Mouse (Mus musculus) heart, embryonic 11.5 days (tissue): ENCODE results near the gene Rhbdf2. TPM values are rescaled to one million over a fixed set of nuclear protein-coding genes. Genes with fewer than 3 reads are reported as not detected.
A peak's percentile ranks its signal among the peaks of the same experiment; 100 is the strongest.

Source experiments
- ATAC-seq: fragments of 200-750 bp; cut with Nextera tagmentation; replicated peaks from 2 replicates; pipeline ENCODE4 v1.8.0; 2017; ENCODE audit warnings: moderate library complexity; ENCODE audit not compliant: insufficient number of reproducible peaks, low FRiP score, low TSS enrichment
- H3K27ac ChIP-seq: fragments of 300-500 bp; sonication (generic); 2 replicates; pipeline ENCODE4 v1.5.1; 2014; ENCODE audit warnings: mild to moderate bottlenecking, low read depth, low read length
- H3K27me3 ChIP-seq: fragments of 300-500 bp; sonication (generic); 2 replicates; pipeline ENCODE4 v1.6.1; 2014; ENCODE audit warnings: mild to moderate bottlenecking, low read length, mixed read lengths; ENCODE audit not compliant: control insufficient read depth, insufficient read depth
- H3K36me3 ChIP-seq: fragments of 300-500 bp; sonication (generic); 2 replicates; pipeline ENCODE4 v1.6.1; 2014; ENCODE audit warnings: mild to moderate bottlenecking, low read length, moderate library complexity, mixed read lengths; ENCODE audit not compliant: control insufficient read depth, insufficient read depth
- H3K4me1 ChIP-seq: fragments of 300-500 bp; sonication (generic); 2 replicates; pipeline ENCODE4 v1.6.1; 2014; ENCODE audit warnings: low read length; ENCODE audit not compliant: control insufficient read depth, insufficient read depth
- H3K4me2 ChIP-seq: fragments of 300-500 bp; sonication (generic); 2 replicates; pipeline ENCODE4 v1.6.1; 2014; ENCODE audit warnings: mild to moderate bottlenecking, moderate library complexity
- H3K4me3 ChIP-seq: fragments of 300-500 bp; sonication (generic); 2 replicates; pipeline ENCODE4 v1.5.1; 2014; ENCODE audit warnings: low read depth, low read length
- H3K9ac ChIP-seq: fragments of 300-500 bp; sonication (generic); 2 replicates; pipeline ENCODE4 v1.6.1; 2014; ENCODE audit warnings: mild to moderate bottlenecking, low read depth, low read length, moderate library complexity
- H3K9me3 ChIP-seq: fragments of 300-500 bp; sonication (generic); replicated peaks from 2 replicates; pipeline ENCODE4 v1.6.1; 2016; ENCODE audit warnings: low read length; ENCODE audit not compliant: control insufficient read depth
- WGBS: fragments of 180-500 bp; shearing (Covaris S2); extraction: QIAGEN DNeasy Blood & Tissue Kit; methylation state at CpG from one replicate; pipeline ENCODE4 v1.1.7; 2014; ENCODE audit not compliant: insufficient replicate concordance; 5-methylcytosine and 5-hydroxymethylcytosine counted together
- polyA plus RNA-seq: library from polyadenylated mRNA; unstranded; fragments of >200 nt; fragmentation: Nextera tagmentation; extraction: Ambion mirVana; gene quantifications from 2 replicates; pipeline ENCODE4 v1.2.1, GENCODE M21; 2014

The Rhbdf2 gene
- polyA plus RNA-seq, 1 experiment from 2014 or later = 5.0 TPM

DNA sequence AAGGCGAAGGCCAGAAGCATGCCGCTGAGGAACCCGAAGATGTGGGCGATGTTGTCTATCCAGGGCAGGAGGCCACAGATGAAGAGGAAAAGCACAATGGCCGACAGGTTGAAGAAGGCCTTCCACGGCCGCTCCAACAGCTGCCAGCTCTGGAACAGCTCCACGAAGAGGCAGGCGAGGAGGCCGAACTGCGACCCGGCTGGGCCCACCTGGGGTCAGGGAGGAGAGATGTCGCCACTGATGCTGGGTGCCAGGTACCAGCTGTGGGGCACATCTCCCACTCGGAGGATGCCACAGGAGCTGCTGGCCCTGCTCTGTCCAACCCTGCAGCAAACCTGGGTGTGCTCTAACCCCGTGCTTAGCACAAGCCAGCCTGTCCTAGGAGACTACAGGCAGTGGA is 27.6 kb downstream of the Rhbdf2 start:
- Histone ChIP-seq H3K4me3 (no peak overlapping the region), H3K4me2 (no peak overlapping the region), H3K9ac (no peak overlapping the region), H3K27me3 (no peaks in the 10 kb centered on the region), H3K36me3 (peaks cover 6% of the 10 kb centered on the region), H3K9me3 (no peaks in the 10 kb centered on the region), H3K4me1 (no peaks in the 10 kb centered on the region), H3K27ac (no peak overlapping the region)
- ATAC-seq = no peak
- WGBS = 89% methylated on average over 15 of the region's 15 CpGs

DNA sequence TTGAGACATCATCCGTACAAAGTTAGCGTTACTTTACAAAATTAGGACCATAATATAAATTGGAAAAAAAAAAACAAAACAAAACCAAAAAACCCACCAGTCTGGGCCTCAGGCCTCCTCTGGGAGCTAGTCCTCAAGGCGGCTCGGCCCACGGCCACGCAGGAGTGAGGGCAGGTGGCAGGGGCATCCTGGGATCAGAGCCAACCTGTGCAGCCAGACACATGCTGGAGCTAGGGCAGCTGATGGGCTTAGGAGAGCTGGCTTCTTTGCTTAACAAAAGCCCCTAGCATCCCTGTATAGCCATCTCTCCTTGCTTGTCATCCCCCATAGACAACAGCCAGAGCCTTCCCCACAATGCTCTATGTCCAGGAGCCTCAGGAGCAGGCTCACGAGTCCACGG is 28.6 kb downstream of the Rhbdf2 start:
- ATAC-seq = no peak
- H3K9ac ChIP-seq = no peak overlapping the region
- WGBS = 93% methylated on average over 8 of the region's 8 CpGs
- no peaks in the 10 kb centered on the region for H3K27me3 ChIP-seq
- no peaks in the 10 kb centered on the region for H3K4me1 ChIP-seq
- H3K27ac ChIP-seq = no peak overlapping the region
- peaks cover 6% of the 10 kb centered on the region for H3K36me3 ChIP-seq
- no peaks in the 10 kb centered on the region for H3K9me3 ChIP-seq
- no peak overlapping the region for H3K4me2 ChIP-seq
- no peak overlapping the region for H3K4me3 ChIP-seq

DNA sequence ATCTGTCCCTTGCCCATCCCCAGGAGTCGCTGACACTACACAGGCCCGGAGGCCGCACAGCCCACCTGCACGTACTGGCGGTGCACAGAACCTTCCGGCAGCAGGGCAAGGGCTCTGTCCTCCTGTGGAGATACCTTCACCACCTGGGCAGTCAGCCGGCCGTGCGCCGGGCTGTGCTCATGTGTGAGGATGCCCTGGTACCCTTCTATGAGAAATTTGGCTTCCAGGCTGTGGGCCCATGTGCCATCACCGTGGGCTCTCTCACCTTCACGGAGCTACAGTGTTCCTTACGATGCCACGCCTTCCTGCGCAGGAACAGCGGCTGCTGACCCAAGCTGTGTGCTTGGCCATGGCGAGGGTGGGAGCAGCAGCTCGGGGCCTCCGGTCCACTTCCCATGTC is 30.1 kb downstream of the Rhbdf2 start:
- no peak overlapping the region for H3K4me2 ChIP-seq
- no peak overlapping the region for H3K27ac ChIP-seq
- no peaks in the 10 kb centered on the region for H3K27me3 ChIP-seq
- no peaks in the 10 kb centered on the region for H3K9me3 ChIP-seq
- no peaks in the 10 kb centered on the region for H3K4me1 ChIP-seq
- ATAC-seq = no peak
- peaks cover 3% of the 10 kb centered on the region for H3K36me3 ChIP-seq
- H3K4me3 ChIP-seq = no peak overlapping the region
- whole genome bisulfite sequencing = 87% methylated on average over 19 of the region's 19 CpGs
- H3K9ac ChIP-seq = no peak overlapping the region

DNA sequence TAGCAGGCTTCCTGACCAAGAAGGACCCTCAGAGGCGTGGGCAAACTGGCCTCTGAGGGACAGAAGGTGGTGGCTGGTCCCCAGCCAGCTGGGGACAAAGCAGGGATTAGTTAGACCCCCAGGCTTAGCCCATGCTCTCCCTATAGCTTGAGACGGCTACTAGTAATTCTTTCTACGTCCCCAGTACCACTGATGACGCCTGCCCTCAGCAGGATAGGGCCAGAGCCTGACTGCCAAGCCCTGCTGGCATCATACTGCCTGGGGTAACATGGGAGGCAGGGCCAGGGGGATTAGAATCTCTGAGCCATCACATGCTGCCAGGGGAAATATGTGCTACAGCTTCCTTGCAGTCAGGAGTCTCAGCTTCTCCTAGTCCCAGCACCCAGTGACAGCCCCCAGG is 33.5 kb downstream of the Rhbdf2 start:
- no peak overlapping the region for H3K4me2 ChIP-seq
- no peak overlapping the region for H3K27ac ChIP-seq
- ATAC-seq = no peak
- H3K27me3 ChIP-seq = no peaks in the 10 kb centered on the region; the same call in 1 of the 2 replicates
- no peak overlapping the region for H3K9ac ChIP-seq
- H3K4me3 ChIP-seq = no peak overlapping the region
- 67% methylated on average over 4 of the region's 4 CpGs for WGBS
- H3K4me1 ChIP-seq = peaks cover 7% of the 10 kb centered on the region
- H3K9me3 ChIP-seq = no peaks in the 10 kb centered on the region
- H3K36me3 ChIP-seq = no peaks in the 10 kb centered on the region

DNA sequence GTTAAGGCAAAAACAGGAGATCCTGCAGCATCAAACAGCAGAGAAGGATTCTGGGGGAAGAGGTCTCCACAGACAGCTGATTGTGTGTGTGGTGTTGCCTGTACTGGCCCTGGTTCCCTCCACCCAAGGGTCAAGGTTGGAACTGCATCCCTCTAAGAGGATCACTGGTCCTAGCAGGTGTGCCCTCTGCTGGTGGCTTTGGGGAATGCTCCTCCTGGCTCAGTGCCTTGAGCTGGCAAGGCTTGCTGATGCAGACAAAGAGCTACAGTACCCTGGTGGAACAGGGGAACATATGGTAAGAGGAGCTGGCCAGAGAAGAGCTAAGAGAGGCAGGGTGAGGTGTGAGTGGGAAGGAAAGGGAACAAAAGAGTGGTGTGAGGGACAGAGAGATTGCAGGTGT is 34.4 kb downstream of the Rhbdf2 start:
- Histone ChIP-seq H3K27ac (no peak overlapping the region), H3K4me3 (no peak overlapping the region), H3K4me1 (peaks cover 7% of the 10 kb centered on the region), H3K4me2 (no peak overlapping the region), H3K27me3 (peaks cover 4% of the 10 kb centered on the region), H3K9me3 (no peaks in the 10 kb centered on the region), H3K9ac (no peak overlapping the region), H3K36me3 (no peaks in the 10 kb centered on the region)
- ATAC-seq = peak; percentile 36

DNA sequence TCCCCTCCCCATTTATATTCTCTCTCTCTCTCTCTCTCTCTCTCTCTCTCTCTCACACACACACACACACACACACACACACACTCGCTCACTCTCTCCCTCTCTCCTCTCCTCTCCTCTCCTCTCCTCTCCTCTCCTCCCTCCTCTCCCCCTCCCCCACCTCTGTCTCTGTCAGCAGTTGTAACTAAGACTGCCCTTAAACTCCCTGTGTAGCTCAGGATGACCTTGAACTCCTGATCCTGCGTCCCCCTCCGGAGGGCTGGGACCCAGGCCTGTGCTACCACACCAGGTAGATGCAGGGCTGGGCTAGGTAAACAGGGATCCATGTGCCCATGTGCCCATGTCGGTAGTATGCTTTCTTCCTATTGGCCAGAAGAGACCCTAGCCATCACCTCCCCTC is 35.2 kb downstream of the Rhbdf2 start:
- H3K9ac ChIP-seq = no peak overlapping the region
- ATAC-seq = no peak
- H3K4me2 ChIP-seq = no peak overlapping the region
- H3K4me3 ChIP-seq = no peak overlapping the region
- 73% methylated on average over 4 of the region's 4 CpGs for WGBS
- no peak overlapping the region for H3K27ac ChIP-seq
- no peaks in the 10 kb centered on the region for H3K36me3 ChIP-seq
- peaks cover 11% of the 10 kb centered on the region for H3K4me1 ChIP-seq
- no peaks in the 10 kb centered on the region for H3K9me3 ChIP-seq
- peaks cover 9% of the 10 kb centered on the region for H3K27me3 ChIP-seq

DNA sequence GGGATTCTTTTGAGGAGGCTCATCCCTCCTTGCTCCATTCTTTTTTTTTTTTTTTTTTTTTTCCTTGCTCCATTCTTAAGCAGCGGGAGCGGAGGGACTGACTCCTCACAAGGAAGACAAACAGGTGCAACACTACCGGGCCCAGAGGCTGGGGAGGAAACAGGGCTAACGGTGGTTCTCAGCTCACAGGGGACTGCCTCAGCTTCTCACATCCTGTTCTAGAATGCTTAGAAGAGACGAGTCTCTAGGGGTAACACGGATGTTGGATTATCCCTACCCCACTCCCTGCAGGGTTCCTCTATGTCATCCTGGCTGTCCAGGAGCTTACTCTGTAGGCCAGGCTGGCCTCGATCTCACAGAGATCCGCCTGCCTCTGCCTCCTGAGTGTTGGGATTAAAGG is 37.2 kb downstream of the Rhbdf2 start:
- no peak overlapping the region for H3K27ac ChIP-seq
- H3K9ac ChIP-seq = no peak overlapping the region
- H3K27me3 ChIP-seq = peaks cover 9% of the 10 kb centered on the region
- H3K36me3 ChIP-seq = no peaks in the 10 kb centered on the region
- ATAC-seq = no peak
- no peak overlapping the region for H3K4me3 ChIP-seq
- H3K4me1 ChIP-seq = peaks cover 20% of the 10 kb centered on the region
- 57% methylated on average over 8 of the region's 8 CpGs for WGBS
- H3K4me2 ChIP-seq = no peak overlapping the region
- no peaks in the 10 kb centered on the region for H3K9me3 ChIP-seq

GRCm38 (mm10) chr11:116589020-116589531 is 37.7 kb downstream of the Rhbdf2 start:
- H3K4me1 ChIP-seq = peaks cover 20% of the 10 kb centered on the region
- 0 out of 2 replicates have a peak overlapping the region, but pooled peaks have one; percentile 16 for H3K4me2 ChIP-seq
- no peak overlapping the region for H3K27ac ChIP-seq
- peaks cover 9% of the 10 kb centered on the region for H3K27me3 ChIP-seq
- H3K9ac ChIP-seq = peak overlapping the region; percentile 28; the same call in 1 of the 2 replicates
- H3K9me3 ChIP-seq = no peaks in the 10 kb centered on the region
- 25% methylated on average over 14 of the region's 14 CpGs for WGBS
- no peaks in the 10 kb centered on the region for H3K36me3 ChIP-seq
- no peak overlapping the region for H3K4me3 ChIP-seq
- ATAC-seq = no peak

DNA sequence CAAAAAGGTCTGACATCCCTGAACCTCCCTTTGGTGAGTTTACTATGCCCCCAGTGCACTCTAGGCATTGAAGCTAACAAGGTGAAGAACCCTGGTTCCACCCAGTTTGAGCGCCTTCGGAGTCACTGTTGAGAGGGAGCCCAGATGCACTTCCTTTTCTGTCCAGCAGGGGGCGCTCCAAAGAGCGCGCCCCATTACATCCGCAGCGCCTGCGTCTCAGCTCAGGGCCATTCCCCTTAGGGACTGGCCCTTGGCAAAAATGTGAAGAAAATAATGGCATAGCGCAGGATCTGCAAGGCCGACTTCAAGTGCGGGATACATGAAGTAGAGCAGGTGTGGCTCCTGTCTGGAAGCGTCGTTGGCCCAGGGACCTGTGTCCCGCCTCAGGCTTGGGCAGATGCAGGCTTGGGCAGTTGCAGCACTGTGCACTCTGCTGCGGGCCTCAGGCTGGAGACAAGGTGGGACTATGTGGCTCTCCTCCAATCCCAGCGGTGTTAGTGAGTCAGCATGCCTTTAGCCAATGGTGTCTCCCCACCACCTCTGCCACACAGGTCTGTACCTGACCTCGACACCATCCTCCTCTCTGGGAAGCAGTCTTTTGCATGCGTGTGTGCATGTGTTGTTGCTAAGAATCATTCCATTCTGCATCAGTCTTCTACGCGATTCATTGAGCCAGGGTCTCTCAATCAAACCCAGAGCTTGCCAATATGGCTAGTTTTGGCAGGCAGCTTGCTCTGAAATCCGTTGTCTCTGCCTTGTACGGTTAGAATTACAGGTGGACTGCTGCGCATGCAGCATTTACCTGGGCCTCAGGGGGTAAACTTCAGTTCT is 39.8 kb downstream of the Rhbdf2 start:
- Histone ChIP-seq H3K4me1 (peaks cover 20% of the 10 kb centered on the region), H3K27me3 (peaks cover 9% of the 10 kb centered on the region), H3K4me3 (no peak overlapping the region), H3K27ac (no peak overlapping the region), H3K36me3 (no peaks in the 10 kb centered on the region), H3K9ac (no peak overlapping the region), H3K4me2 (peak overlapping the region; percentile 34), H3K9me3 (no peaks in the 10 kb centered on the region)
- WGBS = 22% methylated on average over 23 of the region's 23 CpGs
- ATAC-seq = no peak; the same call in 1 of the 2 replicates
